Mouse (Mus musculus) cerebellum, adult 9-11 months (tissue): ENCODE data around the gene Iqce.
A peak's percentile ranks its signal among the peaks of the same experiment; 100 is the strongest.
"Not testable (repeated sequence)": the region's sequence is repeated elsewhere in the genome, so short reads cannot be mapped to it uniquely, and the experiment has no call there.

Source experiments
- DNase-seq: peaks from one replicate; pipeline ENCODE4 v3.0.0; 2022

The Iqce gene

GRCm38 (mm10) chr5:140704378-140705251 is 2.4 kb upstream of the Iqce start, which contains the start of gene Brat1:
Gene Brat1 (plus strand): TSS chr5:140705011.
- DNase-seq: peak; percentile 100

DNA sequence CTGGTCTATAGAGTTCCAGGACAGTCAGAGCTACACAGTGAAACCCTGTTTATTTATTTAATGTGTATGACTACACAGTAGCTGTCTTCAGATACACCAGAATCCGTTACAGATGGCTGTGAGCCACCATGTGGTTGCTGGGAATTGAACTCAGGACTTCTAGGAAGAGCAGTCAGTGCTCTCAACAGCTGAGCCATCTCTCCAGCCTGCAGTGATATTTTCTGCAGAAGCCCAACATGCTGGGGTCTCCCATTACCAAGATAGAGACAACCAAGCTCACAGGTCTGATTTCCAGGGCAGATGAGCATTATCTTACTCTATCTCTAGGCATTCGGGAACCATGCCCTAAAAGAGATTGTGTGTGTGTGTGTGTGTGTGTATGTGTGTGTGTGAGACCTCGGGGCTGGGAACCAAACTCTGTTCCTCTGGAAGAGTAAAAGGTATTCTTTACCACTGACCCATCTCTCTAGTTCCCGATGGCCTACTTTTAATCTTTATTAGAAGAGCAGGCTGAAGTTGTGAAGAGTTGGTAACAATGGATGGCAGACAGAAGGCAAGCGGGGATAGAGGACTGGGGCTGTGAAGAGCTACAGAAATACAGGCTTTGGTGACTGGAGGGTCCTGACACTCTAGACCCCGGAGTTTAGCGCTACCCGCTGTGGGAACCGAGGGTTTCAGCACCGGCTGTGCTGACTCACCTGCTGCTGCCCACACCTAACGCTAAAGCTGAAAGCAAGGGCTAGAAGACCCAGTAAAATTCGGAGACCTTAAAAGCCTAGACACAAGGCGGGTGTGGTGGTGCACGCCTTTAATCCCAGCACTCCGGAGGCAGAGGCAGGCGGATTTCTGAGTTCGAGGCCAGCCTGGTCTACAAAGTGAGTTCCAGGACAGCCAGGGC is 1.6 kb upstream of the Iqce start:
- DNase-seq: peak; percentile 52

- DNase-seq: peak; percentile 52
Measured at GRCm38 (mm10) chr5:140702618-140703175, 519 bp upstream of the Iqce start.

GRCm38 (mm10) chr5:140701661-140702060 is 517 bp downstream of the Iqce start:
- DNase-seq: no peak

- peak; percentile 45 for DNase-seq
Measured at GRCm38 (mm10) chr5:140699776-140700175, 2.4 kb downstream of the Iqce start.

DNA sequence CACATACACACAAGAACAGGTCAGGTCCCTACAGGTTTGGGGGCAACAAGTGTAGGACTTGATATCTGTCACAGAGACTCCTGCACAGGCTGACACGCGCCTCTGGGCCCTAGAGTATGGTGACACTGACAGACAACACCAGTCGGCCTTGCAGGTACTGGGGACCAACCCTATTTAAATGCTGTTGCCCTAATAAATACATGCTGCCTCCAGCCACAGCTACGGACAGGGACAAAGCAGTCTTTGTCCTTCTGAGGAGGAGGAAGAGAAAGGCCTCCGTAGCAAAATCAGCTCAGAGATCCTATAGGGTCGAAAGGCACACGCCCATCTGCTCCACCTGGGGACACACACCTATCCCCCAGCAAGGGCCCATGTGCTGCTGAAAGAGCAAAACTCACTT is 6.2 kb downstream of the Iqce start:
- DNase-seq: no peak

- DNase-seq: no peak
Measured at GRCm38 (mm10) chr5:140688434-140688833, 13.7 kb downstream of the Iqce start.

GRCm38 (mm10) chr5:140684343-140685148 is 17.6 kb downstream of the Iqce start:
- DNase-seq: no peak

GRCm38 (mm10) chr5:140682113-140682512 is 20.1 kb downstream of the Iqce start:
- no peak for DNase-seq

DNA sequence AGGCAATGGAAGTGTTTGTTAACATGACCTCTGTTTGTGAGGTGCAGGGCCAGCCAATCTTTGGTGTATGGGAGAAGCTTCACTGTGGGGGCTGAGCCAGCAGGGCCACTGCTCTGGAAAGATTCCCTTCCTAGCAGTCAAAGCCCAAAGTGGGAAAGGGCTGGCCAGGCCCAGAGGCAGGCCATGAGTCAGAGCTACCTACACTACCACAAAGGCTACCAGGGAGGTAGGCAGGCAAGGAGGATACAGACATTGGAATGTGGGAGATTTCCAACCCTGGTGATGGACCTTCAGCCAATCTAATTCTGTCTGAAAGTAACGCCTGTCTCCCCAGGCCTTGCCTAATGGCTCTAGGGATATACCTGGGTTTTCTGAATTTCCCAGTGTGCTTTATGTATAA is 21.2 kb downstream of the Iqce start:
- DNase-seq: no peak

GRCm38 (mm10) chr5:140680051-140680450 is 22.1 kb downstream of the Iqce start:
- no peak for DNase-seq

- DNase-seq: no peak
Measured at GRCm38 (mm10) chr5:140677137-140677536, 25.0 kb downstream of the Iqce start.

GRCm38 (mm10) chr5:140675640-140676039 is 26.5 kb downstream of the Iqce start:
- DNase-seq: no peak

DNA sequence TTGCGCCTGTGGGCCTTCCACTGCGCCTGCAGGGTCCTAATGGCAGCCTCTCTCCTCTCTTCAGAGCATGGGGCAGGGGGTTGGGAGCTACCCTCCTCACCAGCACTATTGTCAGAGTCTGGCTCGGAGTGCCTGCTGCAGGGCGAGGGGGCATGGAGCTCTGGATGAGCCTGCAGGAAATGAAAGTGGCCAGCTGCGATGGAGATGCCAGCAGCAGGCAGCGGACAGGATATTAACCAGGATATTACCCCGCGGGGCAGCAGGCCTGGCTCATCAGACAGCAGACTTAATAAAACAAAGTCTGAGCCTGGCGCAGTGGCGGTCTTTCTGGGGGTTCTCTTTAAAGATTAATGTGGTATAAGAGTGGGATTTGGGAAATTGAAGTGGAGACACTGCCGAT is 27.1 kb downstream of the Iqce start:
- no peak for DNase-seq

DNA sequence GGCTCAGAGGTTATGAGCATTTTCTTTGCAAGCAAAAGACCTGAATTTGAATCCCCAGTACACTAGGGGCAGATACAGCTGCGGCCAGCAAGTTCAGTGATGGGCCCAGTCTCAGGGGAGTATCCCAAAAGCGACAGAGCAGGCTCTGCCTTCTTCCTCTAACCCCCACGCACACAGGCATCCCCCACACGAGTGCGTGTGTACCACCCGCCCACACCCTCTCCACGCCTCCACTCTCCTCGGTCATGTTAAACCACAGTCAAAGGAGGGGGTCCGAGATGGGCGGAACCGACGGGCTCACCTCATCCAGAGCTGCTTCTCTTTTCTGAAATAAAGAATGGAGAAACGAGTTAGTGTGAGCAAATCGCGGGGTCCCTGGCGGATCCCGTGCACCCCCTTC is 28.1 kb downstream of the Iqce start:
- no peak for DNase-seq

DNA sequence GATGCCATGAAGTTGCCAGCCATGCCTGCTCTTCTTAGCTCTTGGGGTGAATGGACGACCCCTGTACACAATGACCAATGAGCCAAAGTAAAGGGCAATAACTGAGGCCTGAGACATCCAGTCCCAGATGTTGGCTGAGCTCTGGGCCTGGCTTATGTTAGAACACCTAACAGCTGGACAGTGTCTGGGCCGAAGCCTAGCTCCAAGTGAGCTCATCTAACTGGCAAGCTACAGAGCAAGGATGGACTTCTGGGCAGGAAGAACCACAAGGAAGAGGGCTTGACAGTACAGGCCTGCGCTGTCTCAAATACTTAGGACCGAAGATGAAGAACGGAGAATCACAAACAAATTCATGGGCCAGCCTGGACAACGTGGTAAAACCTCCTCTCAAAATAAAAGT is 29.6 kb downstream of the Iqce start:
- not testable (repeated sequence) for DNase-seq

DNA sequence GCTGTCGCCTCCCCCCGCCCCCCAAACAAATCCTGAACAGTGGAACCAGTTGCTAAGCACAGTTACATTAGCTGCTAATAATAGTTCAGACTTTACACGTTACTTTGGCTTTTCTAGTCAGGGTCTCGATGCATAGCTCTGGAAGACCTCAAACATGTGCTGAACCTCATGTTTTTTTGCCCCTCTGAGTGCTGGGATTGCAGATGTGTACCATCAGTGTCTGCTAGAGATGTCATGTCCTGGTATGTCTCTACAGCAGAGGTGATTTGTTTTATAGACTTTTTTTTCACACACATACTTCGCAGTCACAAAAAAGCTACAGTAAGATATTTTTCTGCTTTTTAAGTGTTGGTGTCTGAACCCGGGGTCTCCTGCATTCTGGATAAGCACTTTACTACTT is 30.1 kb downstream of the Iqce start:
- DNase-seq: no peak

DNA sequence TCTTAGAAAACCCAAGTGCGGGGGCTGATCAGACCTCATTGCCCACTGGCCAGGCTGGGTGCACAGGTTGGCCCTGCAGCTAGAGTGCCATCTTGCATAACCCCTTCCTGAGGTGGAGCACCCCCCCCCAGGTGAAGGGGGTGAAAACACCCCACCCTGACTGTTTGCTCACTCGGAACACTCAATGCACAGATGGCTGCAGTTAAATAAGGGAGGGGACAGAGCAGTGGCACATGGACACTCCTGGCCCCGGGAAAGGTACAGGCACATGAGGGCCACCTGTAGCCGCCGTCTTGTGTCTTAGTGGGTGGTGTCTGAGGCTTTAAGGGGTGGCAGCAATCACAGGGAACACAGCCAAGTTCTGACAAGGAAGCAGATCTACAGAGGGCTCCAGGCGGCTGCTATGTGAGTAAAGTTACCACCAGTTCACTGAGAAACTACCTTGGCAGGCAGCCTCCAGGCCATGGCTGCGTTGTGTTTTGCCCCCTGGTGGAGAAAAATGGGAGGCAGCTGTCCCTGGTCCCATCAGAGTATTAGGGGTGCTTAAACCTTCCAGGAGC is 38.5 kb downstream of the Iqce start:
- DNase-seq: peak; percentile 48

GRCm38 (mm10) chr5:140662741-140663592 is 39.2 kb downstream of the Iqce start:
- peak; percentile 34 for DNase-seq

DNA sequence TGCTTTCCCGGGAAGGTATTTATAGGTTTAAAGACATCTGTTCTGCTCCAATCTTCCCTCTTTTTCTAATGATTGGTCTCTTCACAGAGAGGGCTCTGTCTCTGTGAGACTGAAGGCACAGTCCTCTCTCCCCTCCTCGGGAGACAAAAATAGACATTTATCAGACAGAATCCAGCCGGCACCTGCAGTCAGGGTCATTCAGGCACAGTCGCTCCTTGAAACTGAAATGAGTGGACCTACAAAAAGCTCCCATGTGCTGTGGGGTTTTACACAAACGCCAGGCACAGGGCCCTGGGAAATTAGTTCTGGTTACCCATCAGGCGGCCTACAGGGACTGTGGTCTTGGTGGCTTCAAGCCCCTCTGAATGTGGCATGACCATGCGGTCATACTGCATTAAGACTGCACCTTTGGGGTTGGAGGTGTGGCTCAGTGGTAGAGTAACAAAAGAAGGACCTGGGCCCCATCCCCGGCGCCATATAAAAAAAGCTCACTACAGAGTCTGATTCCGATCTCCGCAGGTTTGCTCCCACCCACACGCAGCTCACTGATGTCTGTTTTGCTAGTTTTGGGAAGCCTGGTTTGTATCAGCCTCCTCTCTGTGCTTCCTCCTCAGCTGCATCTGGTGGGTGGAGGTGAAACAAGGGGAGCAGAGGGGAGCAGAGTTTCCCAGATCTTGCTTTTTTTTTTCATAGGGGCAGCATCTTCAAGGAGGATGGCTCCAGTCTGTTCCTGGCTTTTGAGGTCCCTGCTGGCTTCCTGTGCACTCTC is 40.1 kb downstream of the Iqce start:
- no peak for DNase-seq
